Mouse (Mus musculus): ENCODE results near the gene Ppp1r13l. TPM values are rescaled to one million over a fixed set of nuclear protein-coding genes. Genes with fewer than 3 reads are reported as not detected.

Gene Ppp1r13l
- polyA plus RNA-seq, 1 experiment, result 5.0 TPM

- Histone ChIP-seq H3K27ac (ENCODE audit: insufficient read depth, low read length) (no peak overlapping the region), H3K4me3 (ENCODE audit: insufficient read depth, low read length) (no peak overlapping the region), H3K4me1 (ENCODE audit: control insufficient read depth, insufficient read depth, low read length) (no peaks in the 10 kb centered on the region)
- TF ChIP-seq CTCF (IDR thresholded peaks at IDR 0.05; ENCODE audit: extremely low read depth, insufficient read depth, low read length) (no peak), POLR2A (IDR thresholded peaks at IDR 0.05; ENCODE audit: extremely low read depth, insufficient read depth, low read length) (no peak)
Measured at GRCm38 (mm10) chr7:19400946-19401345, 41.4 kb downstream of the Ppp1r13l start.

DNA sequence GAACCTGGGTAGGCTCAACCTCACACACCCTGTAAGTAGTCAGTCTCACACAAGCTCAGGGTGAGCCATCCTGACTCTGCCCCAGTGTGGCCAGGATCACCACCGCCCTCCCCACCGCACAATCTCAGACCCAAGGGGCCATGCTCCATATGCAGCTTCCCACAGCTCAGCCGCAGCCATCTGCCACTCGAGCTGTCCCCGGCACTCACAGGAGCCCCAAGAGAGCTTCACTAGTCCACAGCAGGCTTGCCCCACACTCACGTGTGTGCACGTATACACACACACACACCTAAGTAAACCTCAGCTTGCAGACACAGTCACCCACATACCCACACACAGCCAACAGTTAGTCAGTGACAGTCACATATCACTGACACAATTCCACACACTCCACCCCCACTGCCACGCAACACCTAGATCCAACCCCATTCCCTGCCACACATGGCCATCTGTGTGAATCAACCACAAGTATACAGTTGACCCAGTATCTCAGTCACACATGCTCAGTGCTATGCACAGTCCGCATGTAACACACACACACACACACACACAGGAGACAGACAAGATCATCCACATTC is 43.1 kb downstream of the Ppp1r13l start:
- H3K4me3 ChIP-seq (ENCODE audit: insufficient read depth, low read length), result no peak overlapping the region
- TF ChIP-seq CTCF (IDR thresholded peaks at IDR 0.05; ENCODE audit: extremely low read depth, insufficient read depth, low read length) (no peak), POLR2A (IDR thresholded peaks at IDR 0.05; ENCODE audit: extremely low read depth, insufficient read depth, low read length) (no peak)
- H3K4me1 ChIP-seq (ENCODE audit: control insufficient read depth, insufficient read depth, low read length), result no peaks in the 10 kb centered on the region
- no peak overlapping the region for H3K27ac ChIP-seq (ENCODE audit: insufficient read depth, low read length)

GRCm38 (mm10) chr7:19403731-19404296 is 44.3 kb downstream of the Ppp1r13l start, which contains the start of gene Klc3:
Gene Klc3 (minus strand): TSS chr7:19404104.
- no peak within 1 kb of the TSS for H3K27ac ChIP-seq (ENCODE audit: insufficient read depth, low read length)
- peak within 1 kb of the TSS; percentile 15; the same call in 1 of the 2 replicates for H3K4me3 ChIP-seq (ENCODE audit: insufficient read depth, low read length)
- TF ChIP-seq CTCF (IDR thresholded peaks at IDR 0.05; ENCODE audit: extremely low read depth, insufficient read depth, low read length) (no peak), POLR2A (IDR thresholded peaks at IDR 0.05; ENCODE audit: extremely low read depth, insufficient read depth, low read length) (no peak)
- no peaks in the 10 kb centered on the region for H3K4me1 ChIP-seq (ENCODE audit: control insufficient read depth, insufficient read depth, low read length)

- Histone ChIP-seq H3K4me1 (ENCODE audit: control insufficient read depth, insufficient read depth, low read length) (no peaks in the 10 kb centered on the region), H3K4me3 (ENCODE audit: insufficient read depth, low read length) (peak within 1 kb of the TSS; percentile 15; the same call in 1 of the 2 replicates), H3K27ac (ENCODE audit: insufficient read depth, low read length) (no peak within 1 kb of the TSS)
- TF ChIP-seq POLR2A (IDR thresholded peaks at IDR 0.05; ENCODE audit: extremely low read depth, insufficient read depth, low read length), result no peak
Measured at GRCm38 (mm10) chr7:19404476-19404875, 44.9 kb downstream of the Ppp1r13l start, which contains the start of gene Ckm. Gene Ckm (plus strand): TSS chr7:19404776.

- H3K27ac ChIP-seq (ENCODE audit: insufficient read depth, low read length), result no peak overlapping the region
- no peak overlapping the region for H3K4me3 ChIP-seq (ENCODE audit: insufficient read depth, low read length)
- TF ChIP-seq POLR2A (IDR thresholded peaks at IDR 0.05; ENCODE audit: extremely low read depth, insufficient read depth, low read length), result no peak
- TF ChIP-seq CTCF (IDR thresholded peaks at IDR 0.05; ENCODE audit: extremely low read depth, insufficient read depth, low read length), result peak; percentile 94
- no peaks in the 10 kb centered on the region for H3K4me1 ChIP-seq (ENCODE audit: control insufficient read depth, insufficient read depth, low read length)
Measured at GRCm38 (mm10) chr7:19405417-19405816, 45.9 kb downstream of the Ppp1r13l start.

DNA sequence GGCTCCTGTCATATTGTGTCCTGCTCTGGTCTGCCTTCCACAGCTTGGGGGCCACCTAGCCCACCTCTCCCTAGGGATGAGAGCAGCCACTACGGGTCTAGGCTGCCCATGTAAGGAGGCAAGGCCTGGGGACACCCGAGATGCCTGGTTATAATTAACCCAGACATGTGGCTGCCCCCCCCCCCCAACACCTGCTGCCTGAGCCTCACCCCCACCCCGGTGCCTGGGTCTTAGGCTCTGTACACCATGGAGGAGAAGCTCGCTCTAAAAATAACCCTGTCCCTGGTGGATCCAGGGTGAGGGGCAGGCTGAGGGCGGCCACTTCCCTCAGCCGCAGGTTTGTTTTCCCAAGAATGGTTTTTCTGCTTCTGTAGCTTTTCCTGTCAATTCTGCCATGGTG is 50.2 kb downstream of the Ppp1r13l start:
- Histone ChIP-seq H3K27ac (ENCODE audit: insufficient read depth, low read length) (no peak overlapping the region), H3K4me3 (ENCODE audit: insufficient read depth, low read length) (no peak overlapping the region), H3K4me1 (ENCODE audit: control insufficient read depth, insufficient read depth, low read length) (no peaks in the 10 kb centered on the region)
- TF ChIP-seq CTCF (IDR thresholded peaks at IDR 0.05; ENCODE audit: extremely low read depth, insufficient read depth, low read length), result no peak
- no peak for TF ChIP-seq POLR2A (IDR thresholded peaks at IDR 0.05; ENCODE audit: extremely low read depth, insufficient read depth, low read length)

GRCm38 (mm10) chr7:19410766-19411344 is 51.3 kb downstream of the Ppp1r13l start:
- Histone ChIP-seq H3K27ac (ENCODE audit: insufficient read depth, low read length) (no peak overlapping the region), H3K4me1 (ENCODE audit: control insufficient read depth, insufficient read depth, low read length) (no peaks in the 10 kb centered on the region), H3K4me3 (ENCODE audit: insufficient read depth, low read length) (no peak overlapping the region)
- TF ChIP-seq CTCF (IDR thresholded peaks at IDR 0.05; ENCODE audit: extremely low read depth, insufficient read depth, low read length), result no peak
- no peak for TF ChIP-seq POLR2A (IDR thresholded peaks at IDR 0.05; ENCODE audit: extremely low read depth, insufficient read depth, low read length)

DNA sequence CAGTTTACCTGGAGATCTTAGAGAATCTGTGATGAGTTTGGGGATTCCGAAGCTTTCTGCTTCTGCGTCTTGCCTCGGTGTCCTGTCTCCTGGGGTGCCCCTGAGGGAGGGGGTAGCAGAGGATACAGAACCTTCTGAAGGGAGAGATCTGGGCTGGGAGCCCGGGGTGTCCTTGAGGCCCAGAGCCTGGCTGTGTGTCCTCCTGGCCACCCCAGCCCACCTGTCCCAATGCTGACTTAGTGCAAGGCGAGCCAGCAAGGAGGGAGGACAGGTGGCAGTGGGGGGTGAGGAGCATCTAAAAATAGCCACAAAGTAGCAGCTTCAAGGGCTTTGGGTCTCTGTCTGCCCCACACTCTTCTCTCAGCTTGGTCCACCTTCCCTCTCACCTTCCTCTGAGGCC is 52.2 kb downstream of the Ppp1r13l start:
- Histone ChIP-seq H3K4me3 (ENCODE audit: insufficient read depth, low read length) (no peak overlapping the region), H3K4me1 (ENCODE audit: control insufficient read depth, insufficient read depth, low read length) (no peaks in the 10 kb centered on the region), H3K27ac (ENCODE audit: insufficient read depth, low read length) (no peak overlapping the region)
- TF ChIP-seq CTCF (IDR thresholded peaks at IDR 0.05; ENCODE audit: extremely low read depth, insufficient read depth, low read length) (no peak), POLR2A (IDR thresholded peaks at IDR 0.05; ENCODE audit: extremely low read depth, insufficient read depth, low read length) (no peak)

- TF ChIP-seq CTCF (IDR thresholded peaks at IDR 0.05; ENCODE audit: extremely low read depth, insufficient read depth, low read length) (no peak), POLR2A (IDR thresholded peaks at IDR 0.05; ENCODE audit: extremely low read depth, insufficient read depth, low read length) (no peak)
- no peaks in the 10 kb centered on the region for H3K4me1 ChIP-seq (ENCODE audit: control insufficient read depth, insufficient read depth, low read length)
- no peak overlapping the region for H3K27ac ChIP-seq (ENCODE audit: insufficient read depth, low read length)
- no peak overlapping the region for H3K4me3 ChIP-seq (ENCODE audit: insufficient read depth, low read length)
Measured at GRCm38 (mm10) chr7:19413525-19413924, 54.0 kb downstream of the Ppp1r13l start.

GRCm38 (mm10) chr7:19416590-19416989 is 57.0 kb downstream of the Ppp1r13l start:
- no peak for TF ChIP-seq CTCF (IDR thresholded peaks at IDR 0.05; ENCODE audit: extremely low read depth, insufficient read depth, low read length)
- TF ChIP-seq POLR2A (IDR thresholded peaks at IDR 0.05; ENCODE audit: extremely low read depth, insufficient read depth, low read length), result no peak
- no peak overlapping the region for H3K4me3 ChIP-seq (ENCODE audit: insufficient read depth, low read length)
- H3K27ac ChIP-seq (ENCODE audit: insufficient read depth, low read length), result no peak overlapping the region
- peaks cover 2% of the 10 kb centered on the region; the same call in 1 of the 2 replicates for H3K4me1 ChIP-seq (ENCODE audit: control insufficient read depth, insufficient read depth, low read length)

Measured in cortical plate, adult 2 months (tissue).